Mouse (Mus musculus) hindbrain, embryonic 14.5 days (tissue): ENCODE measurements at regions not wholly inside any gene's neighbourhood (a gene's known extent, or its start where the extent isn't known, plus 50 kb on each side); places are given as distances from the start of the nearest gene placed in this dataset.

ENCODE experiments used
- ATAC-seq: fragments of 200-750 bp; cut with Nextera tagmentation; 2 replicates; pipeline ENCODE4 v1.8.0; 2017; ENCODE audit warnings: moderate number of reproducible peaks, mild to moderate bottlenecking, moderate TSS enrichment, moderate library complexity; ENCODE audit not compliant: low FRiP score
- DNase-seq: peaks from one replicate; pipeline ENCODE4 v3.0.0-alpha.2; 2015; ENCODE audit warnings: low spot score
- H3K27ac ChIP-seq: fragments of 300-500 bp; sonication (generic); 2 replicates; pipeline ENCODE4 v1.5.1; 2014; ENCODE audit warnings: mild to moderate bottlenecking, moderate library complexity
- H3K27me3 ChIP-seq: fragments of 300-500 bp; sonication (generic); 2 replicates; pipeline ENCODE4 v1.6.1; 2014; ENCODE audit warnings: mild to moderate bottlenecking, low read length, mixed read lengths; ENCODE audit not compliant: control insufficient read depth, insufficient read depth
- H3K36me3 ChIP-seq: fragments of 300-500 bp; sonication (generic); replicated peaks from 2 replicates; pipeline ENCODE4 v1.6.1; 2014; ENCODE audit not compliant: control insufficient read depth, insufficient read depth
- H3K4me1 ChIP-seq: fragments of 300-500 bp; sonication (generic); replicated peaks from 2 replicates; pipeline ENCODE4 v1.6.1; 2014; ENCODE audit warnings: antibody characterized with exemption, low read length, mixed read lengths; ENCODE audit not compliant: control insufficient read depth, insufficient read depth
- H3K4me2 ChIP-seq: fragments of 300-500 bp; sonication (generic); replicated peaks from 2 replicates; pipeline ENCODE4 v1.6.1; 2014; ENCODE audit warnings: mild to moderate bottlenecking, moderate library complexity
- H3K4me3 ChIP-seq: fragments of 300-500 bp; sonication (generic); replicated peaks from 2 replicates; pipeline ENCODE4 v1.5.1; 2014; ENCODE audit warnings: mild to moderate bottlenecking, low read length
- H3K9ac ChIP-seq: fragments of 300-500 bp; sonication (generic); 2 replicates; pipeline ENCODE4 v1.6.1; 2014
- H3K9me3 ChIP-seq: fragments of 300-500 bp; sonication (generic); 2 replicates; pipeline ENCODE4 v1.6.1; 2016; ENCODE audit warnings: low read length; ENCODE audit not compliant: control insufficient read depth
- WGBS: fragments of 180-500 bp; shearing (Covaris S2); extraction: QIAGEN DNeasy Blood & Tissue Kit; methylation state at CpG from one replicate; pipeline ENCODE4 v1.1.7; 2014; 5-methylcytosine and 5-hydroxymethylcytosine counted together

DNA sequence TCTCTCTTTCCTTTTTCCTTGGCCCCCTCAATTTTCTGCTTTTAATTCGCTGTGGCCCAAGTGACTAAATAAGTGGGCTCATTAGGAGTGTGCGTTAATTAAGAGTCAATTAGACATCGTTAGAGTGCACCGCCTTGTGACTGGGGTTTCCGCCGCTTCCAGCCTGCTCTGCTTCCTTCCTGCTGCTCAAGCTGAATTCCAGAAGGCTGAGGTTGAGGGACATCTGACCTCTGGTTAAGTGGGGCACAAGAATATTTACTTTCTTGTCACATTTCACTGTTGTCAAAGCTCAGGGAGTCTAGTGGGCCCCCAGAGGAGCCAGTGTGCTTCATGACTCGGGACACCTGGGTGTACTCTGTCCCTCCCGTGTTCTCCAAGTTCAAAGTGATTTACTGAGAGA is 323.1 kb upstream of the Npvf start:
- 0 out of 2 replicates have a peak, but pooled peaks cover 7% of the 10 kb centered on the region for H3K4me1 ChIP-seq
- no peak overlapping the region; the same call in 1 of the 2 replicates for H3K27ac ChIP-seq
- no peak for DNase-seq
- ATAC-seq = no peak
- H3K4me2 ChIP-seq = no peak overlapping the region
- H3K4me3 ChIP-seq = no peak overlapping the region
- H3K27me3 ChIP-seq = no peaks in the 10 kb centered on the region
- no peaks in the 10 kb centered on the region for H3K9me3 ChIP-seq
- no peaks in the 10 kb centered on the region for H3K36me3 ChIP-seq
- 57% methylated on average over 8 of the region's 8 CpGs for WGBS
- H3K9ac ChIP-seq = no peak overlapping the region

DNA sequence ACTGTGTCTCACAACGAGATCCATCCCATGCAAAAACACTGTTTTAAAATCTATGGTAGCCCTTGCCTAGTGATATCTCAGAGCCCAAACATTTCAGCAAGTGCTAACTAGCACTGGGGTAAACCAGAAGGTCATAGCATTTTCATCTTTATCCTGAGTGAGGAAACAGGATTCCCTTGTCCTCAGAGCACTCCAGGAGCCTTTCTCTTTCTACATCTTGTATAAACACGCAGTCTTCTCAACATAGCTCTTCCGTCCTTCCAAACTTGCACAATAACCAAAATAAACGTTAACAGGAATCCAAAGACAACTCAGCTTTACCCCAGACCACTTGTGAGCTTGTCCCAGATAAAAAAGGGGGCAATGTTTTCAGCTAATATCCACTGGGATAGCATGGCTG is 323.8 kb upstream of the Npvf start:
- Histone ChIP-seq H3K4me1 (0 out of 2 replicates have a peak, but pooled peaks cover 7% of the 10 kb centered on the region), H3K27ac (no peak overlapping the region; the same call in 1 of the 2 replicates), H3K4me2 (no peak overlapping the region), H3K9ac (no peak overlapping the region), H3K4me3 (no peak overlapping the region), H3K27me3 (no peaks in the 10 kb centered on the region), H3K36me3 (no peaks in the 10 kb centered on the region), H3K9me3 (no peaks in the 10 kb centered on the region)
- 76% methylated on average over 4 of the region's 4 CpGs for WGBS
- no peak for ATAC-seq
- no peak for DNase-seq

DNA sequence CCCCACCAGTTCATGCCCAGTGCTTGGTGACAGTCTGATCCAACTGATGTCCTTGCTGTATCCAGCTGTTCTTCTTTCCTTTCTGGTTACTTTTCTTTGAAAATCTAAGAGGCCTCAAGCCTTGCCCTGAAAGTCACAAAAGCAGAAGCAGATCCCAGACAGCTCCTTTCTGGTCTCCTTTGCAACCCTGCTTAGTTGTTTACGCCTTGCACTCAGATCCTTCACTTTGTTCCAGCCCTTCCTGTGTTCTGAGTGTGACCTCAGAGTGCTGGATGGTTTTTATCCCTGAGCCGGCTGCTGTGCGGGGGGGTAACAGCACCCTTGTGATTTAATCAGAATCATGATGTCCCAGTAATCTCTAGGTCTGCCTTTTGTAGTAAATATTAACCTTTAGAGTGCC is 324.3 kb upstream of the Npvf start:
- 54% methylated on average over 3 of the region's 3 CpGs for WGBS
- no peaks in the 10 kb centered on the region for H3K9me3 ChIP-seq
- H3K27me3 ChIP-seq = no peaks in the 10 kb centered on the region
- ATAC-seq (no peak), DNase-seq (no peak)
- H3K4me2 ChIP-seq = no peak overlapping the region
- no peak overlapping the region for H3K27ac ChIP-seq
- H3K9ac ChIP-seq = no peak overlapping the region
- H3K4me1 ChIP-seq = 0 out of 2 replicates have a peak, but pooled peaks cover 12% of the 10 kb centered on the region
- no peaks in the 10 kb centered on the region for H3K36me3 ChIP-seq
- no peak overlapping the region for H3K4me3 ChIP-seq

DNA sequence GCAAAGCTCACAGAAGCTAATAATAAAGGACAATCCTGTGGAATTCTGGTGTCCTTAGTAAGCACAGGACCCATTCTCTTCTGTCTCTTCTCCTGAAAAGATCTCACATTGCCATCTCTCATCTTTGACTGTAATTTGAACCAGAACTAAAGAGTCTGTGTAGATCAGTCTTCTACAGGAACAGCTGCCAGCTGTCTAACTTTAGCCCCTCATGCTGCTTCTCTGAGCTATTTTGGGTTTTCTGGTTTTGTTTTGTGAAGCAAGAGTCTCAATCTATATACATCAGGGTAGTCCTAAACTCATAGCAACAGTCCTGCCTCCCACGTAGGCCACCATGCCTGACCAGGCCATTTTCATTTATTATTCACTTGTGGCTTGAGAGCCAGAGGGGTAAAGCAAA is 325.5 kb upstream of the Npvf start:
- DNase-seq (no peak), ATAC-seq (no peak)
- no peaks in the 10 kb centered on the region for H3K27me3 ChIP-seq
- H3K4me3 ChIP-seq = no peak overlapping the region
- 74% methylated on average over 1 of the region's 1 CpGs for WGBS
- H3K36me3 ChIP-seq = no peaks in the 10 kb centered on the region
- H3K4me2 ChIP-seq = no peak overlapping the region
- 0 out of 2 replicates have a peak, but pooled peaks cover 24% of the 10 kb centered on the region for H3K4me1 ChIP-seq
- no peaks in the 10 kb centered on the region for H3K9me3 ChIP-seq
- no peak overlapping the region for H3K9ac ChIP-seq
- no peak overlapping the region for H3K27ac ChIP-seq

DNA sequence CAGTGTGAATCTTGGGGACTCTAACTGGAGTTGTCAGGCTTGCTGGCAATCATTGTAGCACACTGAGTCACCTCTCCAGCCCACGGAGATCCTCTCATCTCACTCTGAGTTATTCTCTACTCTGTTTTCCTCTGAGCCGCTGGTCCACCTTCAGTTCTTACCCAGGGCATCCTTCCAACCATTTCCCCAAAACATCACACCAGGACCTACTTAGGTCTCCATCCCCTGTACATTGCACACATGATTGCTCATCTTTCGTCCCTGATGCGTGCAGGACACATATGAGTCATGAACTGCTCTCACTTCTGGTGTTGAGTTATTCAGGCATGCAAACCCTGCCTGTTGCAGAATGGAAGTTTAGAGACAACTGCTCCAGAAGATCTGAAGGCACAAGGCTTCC is 326.1 kb upstream of the Npvf start:
- 95% methylated on average over 4 of the region's 4 CpGs for WGBS
- H3K9ac ChIP-seq = no peak overlapping the region
- H3K27ac ChIP-seq = no peak overlapping the region
- no peaks in the 10 kb centered on the region for H3K9me3 ChIP-seq
- no peak for ATAC-seq
- H3K4me2 ChIP-seq = no peak overlapping the region
- no peak overlapping the region for H3K4me3 ChIP-seq
- H3K36me3 ChIP-seq = no peaks in the 10 kb centered on the region
- no peak for DNase-seq
- H3K27me3 ChIP-seq = no peaks in the 10 kb centered on the region
- H3K4me1 ChIP-seq = 0 out of 2 replicates have a peak, but pooled peaks cover 24% of the 10 kb centered on the region

DNA sequence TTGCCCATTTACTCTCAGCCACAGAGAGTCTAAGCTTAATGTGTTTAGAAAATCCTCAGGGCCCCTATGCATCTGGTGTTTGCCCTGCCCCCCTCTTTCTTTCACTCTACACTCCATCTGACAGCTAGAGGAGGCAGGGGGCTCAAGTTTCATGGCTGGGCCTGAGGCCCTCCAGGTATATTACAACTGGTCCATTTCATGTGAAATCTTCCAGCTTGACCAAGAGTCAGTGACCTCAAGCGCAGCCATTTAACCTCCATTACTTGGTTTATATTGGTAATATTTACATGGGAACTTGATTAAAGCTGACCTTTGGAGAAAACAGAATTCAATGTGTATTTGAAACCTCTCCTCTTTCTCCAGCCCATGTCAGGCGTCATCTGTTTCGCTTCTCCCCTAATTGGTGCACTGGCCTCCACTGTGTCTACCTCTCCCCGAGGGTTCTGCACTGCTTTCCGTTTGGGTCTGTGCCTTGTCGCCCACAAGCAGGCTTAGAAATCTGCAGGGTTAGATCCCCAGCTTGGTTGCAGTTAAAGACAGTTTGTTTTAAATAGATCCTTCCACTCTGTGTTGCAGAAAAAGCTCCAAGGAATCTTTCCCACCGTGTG is 327.6 kb upstream of the Npvf start:
- DNase-seq (no peak), ATAC-seq (no peak)
- H3K9me3 ChIP-seq = no peaks in the 10 kb centered on the region
- no peak overlapping the region for H3K9ac ChIP-seq
- no peak overlapping the region for H3K4me2 ChIP-seq
- no peak overlapping the region for H3K4me3 ChIP-seq
- no peaks in the 10 kb centered on the region for H3K27me3 ChIP-seq
- no peak overlapping the region for H3K27ac ChIP-seq
- WGBS = 63% methylated on average over 7 of the region's 7 CpGs
- H3K4me1 ChIP-seq = 0 out of 2 replicates have a peak, but pooled peaks cover 24% of the 10 kb centered on the region
- no peaks in the 10 kb centered on the region for H3K36me3 ChIP-seq

DNA sequence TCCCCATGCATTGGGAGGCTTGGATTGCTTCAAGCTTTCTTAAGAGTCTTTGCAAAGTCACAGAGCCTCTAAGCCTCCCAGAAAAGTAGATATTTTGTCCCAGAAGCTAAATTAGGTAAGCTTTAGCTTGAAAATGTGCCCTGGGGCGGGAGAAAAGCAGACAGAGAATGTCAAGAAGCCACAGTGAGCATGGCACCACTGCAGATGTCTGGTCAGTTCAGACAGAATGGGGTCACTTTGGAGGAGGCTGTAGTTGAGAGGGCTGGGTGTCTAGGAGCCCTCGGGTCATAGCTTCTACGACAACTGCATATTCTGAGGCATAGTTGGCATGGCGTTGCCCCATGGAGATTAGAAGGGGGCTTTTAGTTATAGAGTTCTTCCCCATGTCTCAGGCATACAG is 328.6 kb upstream of the Npvf start:
- no peak for DNase-seq
- H3K9ac ChIP-seq = no peak overlapping the region
- ATAC-seq = no peak
- H3K4me2 ChIP-seq = no peak overlapping the region
- H3K4me3 ChIP-seq = no peak overlapping the region
- H3K4me1 ChIP-seq = 0 out of 2 replicates have a peak, but pooled peaks cover 24% of the 10 kb centered on the region
- no peak overlapping the region for H3K27ac ChIP-seq
- H3K9me3 ChIP-seq = no peaks in the 10 kb centered on the region
- H3K27me3 ChIP-seq = no peaks in the 10 kb centered on the region
- H3K36me3 ChIP-seq = no peaks in the 10 kb centered on the region
- 77% methylated on average over 4 of the region's 4 CpGs for WGBS

DNA sequence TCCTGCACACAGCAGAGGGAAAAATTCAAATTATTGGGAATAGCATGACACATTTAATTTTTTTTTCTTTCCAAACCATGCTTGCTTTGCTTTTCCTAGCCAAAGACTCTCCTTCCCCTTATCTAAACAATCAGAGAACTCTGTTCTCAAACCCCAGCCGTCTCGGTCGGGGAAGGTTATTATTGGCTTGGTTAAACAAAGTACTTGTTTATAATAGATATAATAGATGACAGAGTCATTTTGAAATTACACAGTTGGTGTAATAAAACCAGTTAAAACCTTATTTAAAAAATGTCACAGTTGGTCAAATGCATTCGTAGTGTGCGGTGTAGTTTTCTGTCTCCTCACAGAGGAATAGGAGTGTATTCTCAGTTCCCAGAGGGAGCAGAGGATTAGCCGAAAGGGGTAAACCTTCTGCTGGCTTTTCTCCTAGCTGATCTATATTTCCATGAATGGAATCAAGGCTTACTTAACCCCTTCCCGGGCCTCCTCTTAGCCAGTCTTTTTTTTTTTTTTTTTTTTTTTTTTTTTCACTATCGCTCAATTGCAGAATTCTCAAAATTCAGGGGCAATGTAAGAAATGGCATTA is 329.4 kb upstream of the Npvf start:
- no peaks in the 10 kb centered on the region for H3K36me3 ChIP-seq
- DNase-seq = no peak
- H3K27me3 ChIP-seq = no peaks in the 10 kb centered on the region
- H3K4me3 ChIP-seq = no peak overlapping the region
- no peak overlapping the region for H3K9ac ChIP-seq
- H3K27ac ChIP-seq = no peak overlapping the region
- no peak overlapping the region for H3K4me2 ChIP-seq
- 51% methylated on average over 8 of the region's 8 CpGs for WGBS
- no peaks in the 10 kb centered on the region for H3K9me3 ChIP-seq
- no peak for ATAC-seq
- 0 out of 2 replicates have a peak, but pooled peaks cover 24% of the 10 kb centered on the region for H3K4me1 ChIP-seq

DNA sequence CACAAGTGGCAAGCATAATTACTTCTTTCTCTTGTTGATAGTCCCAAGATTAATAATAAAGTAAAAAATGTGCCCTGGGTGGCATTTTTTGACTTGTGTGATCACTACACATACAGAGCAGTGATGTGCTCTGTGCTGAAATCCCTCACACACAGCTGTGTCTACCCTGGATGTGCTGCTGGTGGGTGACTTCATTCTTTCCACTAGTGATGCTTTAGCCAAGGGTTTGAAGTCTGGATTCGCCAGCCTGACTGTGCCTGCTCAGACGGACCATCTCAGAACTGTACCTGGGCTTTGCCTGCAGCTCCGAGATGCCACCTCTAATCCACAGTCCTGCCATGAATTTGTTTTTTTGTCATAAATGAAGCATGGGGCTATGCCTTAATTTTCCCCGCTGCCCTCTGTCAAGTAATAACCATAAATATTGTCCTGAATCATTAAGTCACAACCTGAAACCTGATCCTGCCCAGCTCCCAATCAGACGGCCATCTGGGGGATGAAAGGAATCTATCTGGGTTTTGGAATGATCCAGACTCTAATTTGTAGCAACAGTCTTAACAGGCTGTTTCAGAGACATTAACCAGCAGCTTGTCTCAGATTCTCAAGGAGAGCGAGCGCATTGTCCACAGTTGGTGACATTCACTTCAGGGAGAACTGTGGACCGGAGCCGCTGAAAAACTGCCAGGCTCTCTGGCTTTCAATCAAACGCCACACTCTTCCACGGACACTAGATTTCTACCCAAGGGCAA is 330.1 kb upstream of the Npvf start:
- Histone ChIP-seq H3K36me3 (no peaks in the 10 kb centered on the region), H3K4me3 (no peak overlapping the region), H3K9ac (no peak overlapping the region), H3K9me3 (no peaks in the 10 kb centered on the region), H3K27ac (no peak overlapping the region; the same call in 1 of the 2 replicates), H3K4me1 (0 out of 2 replicates have a peak, but pooled peaks cover 24% of the 10 kb centered on the region), H3K27me3 (no peaks in the 10 kb centered on the region), H3K4me2 (no peak overlapping the region)
- ATAC-seq = no peak
- 52% methylated on average over 11 of the region's 11 CpGs for WGBS
- DNase-seq = no peak
